Mouse (Mus musculus): ENCODE measurements around the gene Gpc1.

DNA sequence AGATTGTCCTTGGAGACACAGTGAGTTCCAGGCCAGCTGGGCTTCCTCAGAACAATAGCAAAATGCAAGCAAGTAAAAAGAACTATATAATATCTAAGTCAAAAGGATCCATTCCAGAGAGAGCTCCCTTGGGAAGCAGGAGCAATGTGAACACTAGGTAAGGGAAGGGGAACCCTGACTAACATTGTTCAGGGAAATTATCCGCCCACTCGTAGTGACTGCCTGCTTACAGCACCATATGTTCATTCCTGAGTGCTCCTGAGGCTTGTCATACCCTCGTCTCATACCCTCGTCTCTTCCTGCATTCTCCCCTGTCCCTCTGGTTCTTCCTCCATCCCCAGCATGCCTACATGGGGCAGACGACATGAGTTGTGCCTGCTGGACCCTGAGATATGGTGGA lies 37.7 kb upstream of the Gpc1 start:
- no peak for TF ChIP-seq GATA1 (IDR thresholded peaks at IDR 0.05; ENCODE audit: low read length)
- no peak for TF ChIP-seq TAL1 (IDR thresholded peaks at IDR 0.05; ENCODE audit: low read length)
